Mouse (Mus musculus): ENCODE results near the gene Becn1. TPM values are rescaled to one million over a fixed set of nuclear protein-coding genes. Genes with fewer than 3 reads are reported as not detected.
A peak's percentile ranks its signal among the peaks of the same experiment; 100 is the strongest.

Becn1 gene
- polyA plus RNA-seq, 1 experiment: not detected

GRCm38 (mm10) chr11:101278223-101279192 lies 23.6 kb downstream of the Becn1 start, which contains the start of the genes Cntd1 and Coa3:
Gene Cntd1, plus strand, starts transcription at chr11:101279012.
Gene Coa3, minus strand, starts transcription at chr11:101279114.
- WGBS: 8% methylated on average over 45 of the region's 45 CpGs
- Histone ChIP-seq H3K4me1 (ENCODE audit: control insufficient read depth, insufficient read depth, low read length) (peaks cover 24% of the 10 kb centered on the region), H3K4me3 (ENCODE audit: insufficient read depth, low read depth, low read length) (peak within 1 kb of the TSS; percentile 98), H3K27ac (ENCODE audit: insufficient read depth, low read depth, low read length) (peak within 1 kb of the TSS; percentile 53)
- peak; percentile 58; the same call in 1 of the 2 replicates for TF ChIP-seq POLR2A (IDR thresholded peaks at IDR 0.05; ENCODE audit: insufficient read depth, low read depth, low read length)
- no peak for TF ChIP-seq CTCF (IDR thresholded peaks at IDR 0.05; ENCODE audit: insufficient read depth, low read depth, low read length)

GRCm38 (mm10) chr11:101277381-101278222 lies 24.5 kb downstream of the Becn1 start:
- Histone ChIP-seq H3K4me3 (ENCODE audit: insufficient read depth, low read depth, low read length) (peak overlapping the region; percentile 98), H3K4me1 (ENCODE audit: control insufficient read depth, insufficient read depth, low read length) (peaks cover 24% of the 10 kb centered on the region), H3K27ac (ENCODE audit: insufficient read depth, low read depth, low read length) (no peak overlapping the region)
- WGBS: 63% methylated on average over 12 of the region's 12 CpGs
- no peak for TF ChIP-seq POLR2A (IDR thresholded peaks at IDR 0.05; ENCODE audit: insufficient read depth, low read depth, low read length)
- TF ChIP-seq CTCF (IDR thresholded peaks at IDR 0.05; ENCODE audit: insufficient read depth, low read depth, low read length): no peak

DNA sequence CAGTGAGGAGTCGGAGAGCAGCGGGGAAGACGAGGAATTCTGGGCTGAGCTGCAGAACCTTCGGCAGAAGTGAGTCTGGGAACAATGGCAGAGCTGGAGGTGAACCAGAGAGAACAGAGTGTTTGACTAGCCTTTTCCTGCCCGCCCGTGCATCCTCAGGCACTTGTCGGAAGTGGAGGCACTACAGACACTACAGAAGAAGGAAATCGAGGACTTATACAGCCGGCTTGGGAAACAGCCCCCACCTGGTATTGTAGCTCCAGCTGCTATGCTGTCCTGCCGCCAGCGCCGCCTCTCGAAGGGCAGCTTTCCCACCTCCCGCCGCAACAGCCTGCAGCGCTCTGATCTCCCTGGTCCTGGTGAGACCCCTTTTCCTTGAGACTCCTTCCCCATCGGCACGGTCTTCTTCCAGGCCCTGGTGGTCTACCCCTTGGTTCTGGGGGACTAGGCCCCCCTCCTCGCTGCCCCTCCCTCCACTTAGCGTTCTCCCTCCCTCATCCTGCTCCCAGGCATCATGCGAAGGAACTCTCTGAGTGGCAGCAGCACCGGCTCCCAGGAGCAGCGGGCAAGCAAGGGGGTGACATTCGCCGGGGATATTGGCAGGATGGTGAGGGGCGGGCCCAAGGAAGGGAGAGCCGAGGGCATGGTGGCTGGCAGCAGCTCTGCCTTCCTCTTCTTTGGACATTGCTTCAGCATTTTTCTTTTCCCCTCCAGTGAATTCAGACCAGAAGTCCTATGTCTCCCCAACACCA lies 25.6 kb downstream of the Becn1 start:
- Histone ChIP-seq H3K27ac (ENCODE audit: insufficient read depth, low read depth, low read length) (no peak overlapping the region), H3K4me1 (ENCODE audit: control insufficient read depth, insufficient read depth, low read length) (peaks cover 24% of the 10 kb centered on the region), H3K4me3 (ENCODE audit: insufficient read depth, low read depth, low read length) (no peak overlapping the region)
- 36% methylated on average over 27 of the region's 27 CpGs for WGBS
- TF ChIP-seq CTCF (IDR thresholded peaks at IDR 0.05; ENCODE audit: insufficient read depth, low read depth, low read length) (no peak), POLR2A (IDR thresholded peaks at IDR 0.05; ENCODE audit: insufficient read depth, low read depth, low read length) (no peak)

- Histone ChIP-seq H3K27ac (ENCODE audit: insufficient read depth, low read depth, low read length) (no peak overlapping the region), H3K4me1 (ENCODE audit: control insufficient read depth, insufficient read depth, low read length) (peaks cover 24% of the 10 kb centered on the region), H3K4me3 (ENCODE audit: insufficient read depth, low read depth, low read length) (no peak overlapping the region)
- TF ChIP-seq CTCF (IDR thresholded peaks at IDR 0.05; ENCODE audit: insufficient read depth, low read depth, low read length) (no peak), POLR2A (IDR thresholded peaks at IDR 0.05; ENCODE audit: insufficient read depth, low read depth, low read length) (no peak; the same call in 1 of the 2 replicates)
- 70% methylated on average over 4 of the region's 4 CpGs for WGBS
Measured at GRCm38 (mm10) chr11:101275309-101275708, 26.8 kb downstream of the Becn1 start.

DNA sequence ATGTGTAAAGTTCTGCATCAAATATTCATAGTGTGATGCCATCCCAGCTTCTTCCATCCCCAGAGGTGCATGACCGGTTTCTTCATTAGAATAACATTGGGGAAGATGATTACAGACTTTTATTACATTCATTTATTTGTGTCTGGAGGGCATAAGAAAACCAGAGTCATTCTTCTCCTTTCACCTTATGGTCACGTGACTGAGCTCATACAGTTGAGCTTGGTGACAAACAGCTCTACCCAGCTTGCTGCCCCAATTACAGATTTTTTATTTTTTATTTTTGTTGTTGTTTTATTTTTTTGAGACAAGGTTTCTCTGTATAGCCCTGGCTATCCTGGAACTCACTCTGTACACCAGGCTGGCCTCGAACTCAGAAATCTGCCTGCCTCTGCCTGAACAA lies 29.6 kb downstream of the Becn1 start:
- 92% methylated on average over 3 of the region's 3 CpGs for WGBS
- Histone ChIP-seq H3K4me1 (ENCODE audit: control insufficient read depth, insufficient read depth, low read length) (peaks cover 13% of the 10 kb centered on the region), H3K27ac (ENCODE audit: insufficient read depth, low read depth, low read length) (no peak overlapping the region), H3K4me3 (ENCODE audit: insufficient read depth, low read depth, low read length) (no peak overlapping the region)
- TF ChIP-seq CTCF (IDR thresholded peaks at IDR 0.05; ENCODE audit: insufficient read depth, low read depth, low read length) (no peak), POLR2A (IDR thresholded peaks at IDR 0.05; ENCODE audit: insufficient read depth, low read depth, low read length) (no peak)

DNA sequence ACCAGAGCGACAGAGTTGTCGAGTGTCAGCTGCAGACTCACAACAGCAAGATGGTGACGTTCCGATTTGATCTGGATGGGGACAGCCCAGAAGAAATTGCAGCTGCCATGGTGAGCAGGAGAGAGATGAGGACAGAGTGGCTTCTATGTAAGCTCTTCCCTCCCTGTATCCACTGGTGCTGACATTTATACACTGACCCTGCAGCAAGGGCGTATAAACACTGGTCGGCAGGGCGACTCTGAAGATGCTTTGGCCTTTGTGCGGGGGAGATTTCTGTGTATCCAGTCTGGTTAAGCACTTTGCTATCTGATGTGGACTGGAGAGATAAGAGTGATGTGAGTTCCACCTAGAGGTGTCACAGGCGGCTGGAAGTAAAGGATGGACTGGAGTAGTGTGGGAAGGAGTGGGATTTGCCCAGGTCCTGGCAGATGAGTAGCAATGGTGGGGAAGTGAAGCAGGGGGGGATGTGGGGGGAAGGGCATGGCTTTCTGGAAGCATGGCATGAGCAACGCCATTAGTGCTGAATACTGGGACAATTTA lies 32.4 kb downstream of the Becn1 start:
- TF ChIP-seq POLR2A (IDR thresholded peaks at IDR 0.05; ENCODE audit: insufficient read depth, low read depth, low read length): no peak
- Histone ChIP-seq H3K27ac (ENCODE audit: insufficient read depth, low read depth, low read length) (no peak overlapping the region), H3K4me1 (ENCODE audit: control insufficient read depth, insufficient read depth, low read length) (peaks cover 8% of the 10 kb centered on the region), H3K4me3 (ENCODE audit: insufficient read depth, low read depth, low read length) (no peak overlapping the region)
- 46% methylated on average over 10 of the region's 10 CpGs for WGBS

- peaks cover 23% of the 10 kb centered on the region for H3K4me1 ChIP-seq (ENCODE audit: control insufficient read depth, insufficient read depth, low read length)
- WGBS: 42% methylated on average over 6 of the region's 6 CpGs
- no peak overlapping the region for H3K4me3 ChIP-seq (ENCODE audit: insufficient read depth, low read depth, low read length)
Measured at GRCm38 (mm10) chr11:101265906-101266305, 36.2 kb downstream of the Becn1 start.

GRCm38 (mm10) chr11:101264954-101265471 lies 37.1 kb downstream of the Becn1 start:
- peak overlapping the region; percentile 13 for H3K4me3 ChIP-seq (ENCODE audit: insufficient read depth, low read depth, low read length)
- TF ChIP-seq CTCF (IDR thresholded peaks at IDR 0.05; ENCODE audit: insufficient read depth, low read depth, low read length): no peak
- TF ChIP-seq POLR2A (IDR thresholded peaks at IDR 0.05; ENCODE audit: insufficient read depth, low read depth, low read length): no peak
- 6% methylated on average over 31 of the region's 31 CpGs for WGBS
- no peak overlapping the region for H3K27ac ChIP-seq (ENCODE audit: insufficient read depth, low read depth, low read length)
- peaks cover 31% of the 10 kb centered on the region for H3K4me1 ChIP-seq (ENCODE audit: control insufficient read depth, insufficient read depth, low read length)

More at GRCm38 (mm10) chr11:101265906-101266305, 36.2 kb downstream of the Becn1 start:
- no peak overlapping the region for H3K27ac ChIP-seq (ENCODE audit: insufficient read depth, low read depth, low read length)
- TF ChIP-seq CTCF (IDR thresholded peaks at IDR 0.05; ENCODE audit: insufficient read depth, low read depth, low read length): no peak
- no peak for TF ChIP-seq POLR2A (IDR thresholded peaks at IDR 0.05; ENCODE audit: insufficient read depth, low read depth, low read length)
